Mouse (Mus musculus) kidney, adult 2 months (tissue): ENCODE measurements around the gene Mrpl33.

Experiments used
- CTCF ChIP-seq: fragments of 200-500 bp; conservative IDR thresholded peaks from 2 replicates; pipeline ENCODE4 v1.5.1; 2011; ENCODE audit warnings: low read depth, mild to moderate bottlenecking, control low read depth, low read length, moderate library complexity, mixed read lengths; ENCODE audit not compliant: insufficient read depth, insufficient read length
- POLR2A ChIP-seq: fragments of 200-500 bp; IDR thresholded peaks from one replicate; pipeline ENCODE4 v1.6.1; 2011; ENCODE audit warnings: low read depth, low read length, control low read depth

DNA sequence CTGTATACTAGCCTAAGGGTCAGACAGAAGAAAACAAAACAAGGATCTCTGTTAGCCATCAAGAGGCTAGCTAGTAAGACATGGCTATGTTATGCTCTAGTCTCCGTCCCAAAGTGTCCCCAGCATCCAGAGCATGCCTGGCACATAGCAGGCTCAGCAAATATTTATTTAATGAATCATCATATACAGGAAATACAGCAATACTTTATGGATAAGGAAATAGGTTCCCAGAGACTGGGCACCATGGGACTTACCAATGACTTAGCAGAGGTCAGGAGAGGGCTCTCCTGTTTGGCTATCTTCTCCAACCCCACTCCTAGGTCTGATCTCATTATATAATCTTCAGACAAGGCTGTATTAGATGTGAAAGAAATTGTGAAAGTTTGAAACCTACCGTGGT is 50.6 kb downstream of the Mrpl33 start:
- TF ChIP-seq POLR2A (no peak), CTCF (no peak)
